In the genomic region with DNA sequence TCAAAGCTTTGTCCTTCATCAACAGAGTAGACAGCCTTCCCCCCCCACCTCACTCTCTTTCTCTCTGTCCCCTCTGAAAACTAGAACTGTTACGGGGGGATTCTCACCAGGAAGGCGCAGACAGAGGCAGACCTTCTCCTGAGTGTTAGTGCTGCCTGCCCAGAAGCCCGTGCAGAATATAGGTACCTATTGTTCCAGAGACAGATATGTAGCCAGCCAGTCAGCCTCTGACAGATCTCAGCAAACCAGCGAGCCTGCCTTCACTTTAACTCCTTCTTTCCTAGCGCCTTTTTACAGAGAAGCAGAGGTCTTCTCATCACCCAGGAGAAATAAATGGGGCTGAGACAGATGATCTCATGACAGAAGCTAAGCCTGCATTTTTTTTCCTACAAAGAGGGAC, we compare ENCODE assay signal across 13 mouse cellular contexts.
A peak's percentile ranks its signal among the peaks of the same experiment; 100 is the strongest.
DNase-seq lines count a peak whose midpoint lies in the region; ATAC-seq lines count a peak whose summit lies in the region.
"Had no signal": no experiment of that assay in that cellular context is flagged by ENCODE, and none has a peak within 500 bp of the region (broad histone marks: within the 10 kb centered on the region; RNA-seq: fewer than 3 reads in every experiment).

No protein-coding gene starts in this region.

- H3K4me1 ChIP-seq in kidney, embryonic 16.5 days (ENCODE audit: insufficient read depth, low read length), result 0 out of 2 replicates have a peak, but pooled peaks cover 8% of the 10 kb centered on the region
- H3K4me1 ChIP-seq in embryonic facial prominence, embryonic 13.5 days, result peaks cover 10% of the 10 kb centered on the region; the same call in 1 of the 2 replicates
- H3K4me1 ChIP-seq in hindbrain, embryonic 16.5 days (ENCODE audit: control insufficient read depth, insufficient read depth, low read depth, low read length), result no peaks in the 10 kb centered on the region
- H3K4me1 ChIP-seq in neural tube, embryonic 13.5 days (replicated peaks), result peaks cover 27% of the 10 kb centered on the region

- no peaks in the 10 kb centered on the region for H3K36me3 ChIP-seq in kidney, embryonic 16.5 days (ENCODE audit: insufficient read depth, low read length)
- no peaks in the 10 kb centered on the region for H3K36me3 ChIP-seq in embryonic facial prominence, embryonic 13.5 days
- H3K36me3 ChIP-seq in hindbrain, embryonic 16.5 days (ENCODE audit: control insufficient read depth, insufficient read depth, low read length), result no peaks in the 10 kb centered on the region
- no peaks in the 10 kb centered on the region for H3K36me3 ChIP-seq in neural tube, embryonic 13.5 days
- H3K36me3 ChIP-seq: lung, embryonic 15.5 days had no signal

- no peaks in the 10 kb centered on the region for H3K27me3 ChIP-seq in kidney, embryonic 16.5 days (ENCODE audit: insufficient read depth, low read length)
- peaks cover 44% of the 10 kb centered on the region for H3K27me3 ChIP-seq in embryonic facial prominence, embryonic 13.5 days
- no peaks in the 10 kb centered on the region for H3K27me3 ChIP-seq in hindbrain, embryonic 16.5 days (replicated peaks; ENCODE audit: control insufficient read depth, insufficient read depth, low read length)
- H3K27me3 ChIP-seq in neural tube, embryonic 13.5 days, result no peaks in the 10 kb centered on the region
- H3K27me3 ChIP-seq: CH12.LX had no signal

- no peak for DNase-seq in kidney, adult 9 months
- no peak for DNase-seq in left cerebral cortex, adult 9 months (ENCODE audit: low spot score in 2 of 2)
- DNase-seq in right cerebral cortex, adult 18-20 months, result no peak
- DNase-seq: spleen, adult 18-20 months; thymus, postnatal 14 days had no signal

- H3K9ac ChIP-seq in kidney, embryonic 16.5 days (replicated peaks; ENCODE audit: low read length), result no peak overlapping the region
- no peak overlapping the region for H3K9ac ChIP-seq in embryonic facial prominence, embryonic 13.5 days
- H3K9ac ChIP-seq in hindbrain, embryonic 16.5 days (ENCODE audit: low read depth, low read length), result peak overlapping the region; percentile 72
- H3K9ac ChIP-seq in neural tube, embryonic 13.5 days, result peak overlapping the region; percentile 95
- H3K9ac ChIP-seq: lung, embryonic 15.5 days had no signal

- peak overlapping the region; percentile 27 for H3K4me3 ChIP-seq in kidney, embryonic 16.5 days (ENCODE audit: low read length)
- H3K4me3 ChIP-seq in embryonic facial prominence, embryonic 13.5 days, result no peak overlapping the region; the same call in 1 of the 2 replicates
- H3K4me3 ChIP-seq in hindbrain, embryonic 16.5 days (ENCODE audit: low read length), result peak overlapping the region; percentile 54
- peak overlapping the region; percentile 73 for H3K4me3 ChIP-seq in neural tube, embryonic 13.5 days
- H3K4me3 ChIP-seq: lung, embryonic 15.5 days; myocyte had no signal

- WGBS in kidney, embryonic 16.5 days, result 35% methylated on average over 5 of the region's 5 CpGs
- WGBS in embryonic facial prominence, embryonic 13.5 days, result 20% methylated on average over 5 of the region's 5 CpGs
- WGBS in hindbrain, embryonic 16.5 days, result 12% methylated on average over 5 of the region's 5 CpGs
- WGBS in neural tube, embryonic 13.5 days, result 9% methylated on average over 5 of the region's 5 CpGs

- no peak overlapping the region for H3K27ac ChIP-seq in kidney, embryonic 16.5 days (ENCODE audit: low read length)
- H3K27ac ChIP-seq in embryonic facial prominence, embryonic 13.5 days, result no peak overlapping the region
- H3K27ac ChIP-seq in hindbrain, embryonic 16.5 days (ENCODE audit: low read depth, low read length), result peak overlapping the region; percentile 85
- peak overlapping the region; percentile 97 for H3K27ac ChIP-seq in neural tube, embryonic 13.5 days (replicated peaks)
- H3K27ac ChIP-seq: lung, embryonic 15.5 days had no signal

- no peak for ATAC-seq in kidney, embryonic 16.5 days (ENCODE audit: low FRiP score, low TSS enrichment)
- no peak for ATAC-seq in embryonic facial prominence, embryonic 13.5 days (ENCODE audit: insufficient number of reproducible peaks, insufficient read depth, low FRiP score, low TSS enrichment, low read depth)
- ATAC-seq in hindbrain, embryonic 16.5 days, result peak; percentile 79
- ATAC-seq in neural tube, embryonic 13.5 days (ENCODE audit: low read depth), result peak; percentile 79
- ATAC-seq in erythroid progenitor cell, adult 5-6 weeks (replicated peaks; ENCODE audit: low FRiP score, poor library complexity, severe bottlenecking), result no peak

- peak overlapping the region; percentile 23; the same call in 1 of the 2 replicates for H3K4me2 ChIP-seq in kidney, embryonic 16.5 days (replicated peaks; ENCODE audit: low read depth, low read length)
- H3K4me2 ChIP-seq in embryonic facial prominence, embryonic 13.5 days, result 0 out of 2 replicates have a peak overlapping the region, but pooled peaks have one; percentile 5
- H3K4me2 ChIP-seq in hindbrain, embryonic 16.5 days (ENCODE audit: low read length), result peak overlapping the region; percentile 59
- peak overlapping the region; percentile 65 for H3K4me2 ChIP-seq in neural tube, embryonic 13.5 days
- H3K4me2 ChIP-seq: lung, embryonic 15.5 days had no signal

- H3K9me3 ChIP-seq in kidney, embryonic 16.5 days (ENCODE audit: low read length), result no peaks in the 10 kb centered on the region
- H3K9me3 ChIP-seq in embryonic facial prominence, embryonic 13.5 days, result no peaks in the 10 kb centered on the region
- H3K9me3 ChIP-seq in hindbrain, embryonic 16.5 days (ENCODE audit: control insufficient read depth, low read length), result no peaks in the 10 kb centered on the region
- no peaks in the 10 kb centered on the region for H3K9me3 ChIP-seq in neural tube, embryonic 13.5 days
- H3K9me3 ChIP-seq: lung, embryonic 15.5 days had no signal

Comparison
In these comparisons a context has a peak if more than half of its experiments do, and no peak if none do; other contexts are left out.
1. ATAC-seq: peak in hindbrain, embryonic 16.5 days (single experiment) and neural tube, embryonic 13.5 days (single experiment); none in kidney, embryonic 16.5 days (single experiment), embryonic facial prominence, embryonic 13.5 days (single experiment) and erythroid progenitor cell, adult 5-6 weeks (single experiment).
2. H3K27ac ChIP-seq: peak in hindbrain, embryonic 16.5 days (single experiment) and neural tube, embryonic 13.5 days (single experiment); none in kidney, embryonic 16.5 days (single experiment) and embryonic facial prominence, embryonic 13.5 days (single experiment).
3. H3K4me2 ChIP-seq: peak in every context shown above with its lines; median percentile 65 in neural tube, embryonic 13.5 days; 59 in hindbrain, embryonic 16.5 days; 23 in kidney, embryonic 16.5 days; 5 in embryonic facial prominence, embryonic 13.5 days.
4. H3K9ac ChIP-seq: peak in hindbrain, embryonic 16.5 days (single experiment) and neural tube, embryonic 13.5 days (single experiment); none in kidney, embryonic 16.5 days (single experiment) and embryonic facial prominence, embryonic 13.5 days (single experiment).